Mouse (Mus musculus): ENCODE results near the gene Chrne.
"Not testable (repeated sequence)": the region's sequence is repeated elsewhere in the genome, so short reads cannot be mapped to it uniquely, and the experiment has no call there.

Gene Chrne

GRCm38 (mm10) chr11:70585457-70585856, 33.6 kb downstream of the Chrne start:
- no peak for DNase-seq (ENCODE audit: low spot score in 2 of 2)

- DNase-seq (ENCODE audit: low spot score in 2 of 2), result no peak
Observed at GRCm38 (mm10) chr11:70583775-70584174, 35.2 kb downstream of the Chrne start.

- DNase-seq (ENCODE audit: low spot score in 2 of 2), result no peak
Observed at GRCm38 (mm10) chr11:70583022-70583714, 35.8 kb downstream of the Chrne start.

DNA sequence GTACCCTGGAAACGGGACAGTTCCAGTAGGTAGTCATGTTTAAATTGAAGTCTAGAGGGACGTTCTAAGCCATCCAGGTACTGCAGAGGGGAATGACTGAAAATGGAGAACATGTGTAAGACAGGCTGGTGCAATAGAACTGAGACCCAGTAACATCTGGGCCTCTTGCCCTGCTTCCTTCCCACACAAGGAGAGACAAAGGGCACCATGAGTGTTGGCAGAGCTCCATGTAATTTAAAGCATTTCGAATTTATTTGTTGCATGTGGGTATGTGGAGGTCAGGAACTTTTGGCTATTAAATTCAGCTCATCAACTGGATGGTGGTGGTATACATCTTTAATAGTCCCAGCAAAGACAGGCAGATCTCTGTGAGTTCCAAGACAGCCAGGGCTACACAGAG, 36.8 kb downstream of the Chrne start:
- no peak for DNase-seq (ENCODE audit: low spot score in 2 of 2)

DNA sequence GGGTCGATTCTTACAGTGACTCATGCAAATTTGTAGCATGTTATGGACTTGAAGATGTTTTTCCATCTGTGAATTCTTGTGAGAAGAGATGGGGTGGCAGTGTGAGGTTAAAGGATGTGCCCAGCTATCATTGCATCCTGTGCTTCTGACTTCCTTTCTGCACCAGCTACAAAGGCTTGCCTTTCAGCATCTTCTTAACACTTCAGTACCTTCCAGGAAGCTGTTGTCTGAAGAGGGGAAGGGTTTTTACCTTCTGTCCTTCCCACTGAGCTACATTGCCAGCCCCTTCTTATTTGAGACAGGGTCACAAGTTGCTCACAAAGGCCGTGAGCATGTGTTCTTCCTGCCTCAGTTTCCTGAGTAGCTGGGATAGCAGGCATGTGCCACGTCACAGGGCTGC, 38.1 kb downstream of the Chrne start:
- no peak for DNase-seq (ENCODE audit: low spot score in 2 of 2)

GRCm38 (mm10) chr11:70580358-70580720, 38.7 kb downstream of the Chrne start:
- DNase-seq (ENCODE audit: low spot score in 2 of 2), result no peak

GRCm38 (mm10) chr11:70579710-70580357, 39.2 kb downstream of the Chrne start:
- DNase-seq (ENCODE audit: low spot score in 2 of 2), result no peak

GRCm38 (mm10) chr11:70578962-70579361, 40.1 kb downstream of the Chrne start:
- DNase-seq (ENCODE audit: low spot score in 2 of 2), result no peak

- DNase-seq (ENCODE audit: low spot score in 2 of 2), result no peak
Observed at GRCm38 (mm10) chr11:70577201-70577600, 41.8 kb downstream of the Chrne start.

DNA sequence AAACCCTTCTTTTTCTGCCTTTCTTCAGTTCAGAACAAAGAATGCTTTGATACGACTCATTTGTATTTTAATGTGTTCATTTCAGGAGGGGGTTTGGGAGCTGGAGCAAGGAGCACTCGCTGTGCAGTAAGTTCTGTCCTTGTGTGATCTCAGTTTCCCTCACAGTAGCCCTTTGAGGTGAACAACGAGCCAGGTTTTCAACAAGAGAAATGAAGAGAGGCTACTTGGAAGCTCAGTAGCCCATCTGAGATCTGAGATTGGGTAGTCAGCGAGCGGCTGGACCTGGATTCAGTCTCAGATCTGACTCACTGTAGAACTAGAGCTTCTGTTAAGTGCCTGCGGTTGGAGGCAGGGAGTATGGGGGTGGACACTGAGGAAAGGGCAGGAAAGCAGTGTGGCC, 45.1 kb downstream of the Chrne start:
- no peak for DNase-seq (ENCODE audit: low spot score in 2 of 2)

- no peak for DNase-seq (ENCODE audit: low spot score in 2 of 2)
Observed at GRCm38 (mm10) chr11:70572348-70572902, 46.6 kb downstream of the Chrne start.

DNA sequence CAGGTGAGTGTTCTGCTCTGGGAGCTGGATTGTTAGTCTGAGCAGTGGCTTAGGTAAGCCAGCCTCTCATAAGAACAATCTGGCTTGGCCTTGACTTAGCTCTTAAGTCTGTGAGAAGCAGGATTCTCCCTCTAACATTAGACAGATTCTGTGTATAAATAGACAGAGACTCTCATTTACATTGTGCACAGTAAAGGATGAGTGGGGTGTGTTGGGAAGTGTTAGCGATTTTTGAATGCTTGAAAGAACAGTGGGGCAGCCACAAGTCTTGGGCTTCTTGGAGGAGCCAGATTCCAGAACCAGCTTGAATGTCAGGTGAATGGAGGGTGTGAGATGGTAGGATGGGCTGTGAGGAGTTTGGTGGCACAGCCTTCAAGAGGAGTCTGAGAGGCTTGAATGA, 47.4 kb downstream of the Chrne start:
- DNase-seq (ENCODE audit: low spot score in 2 of 2), result no peak

GRCm38 (mm10) chr11:70570614-70571013, 48.4 kb downstream of the Chrne start:
- DNase-seq (ENCODE audit: low spot score in 2 of 2), result not testable (repeated sequence)

GRCm38 (mm10) chr11:70566586-70566985, 52.4 kb downstream of the Chrne start:
- no peak for DNase-seq (ENCODE audit: low spot score in 2 of 2)

Measured in left cerebral cortex, adult 9 months (tissue).